Mouse (Mus musculus) left cerebral cortex, postnatal 25 days (tissue): ENCODE data around the gene Epc2. TPM values are rescaled to one million over a fixed set of nuclear protein-coding genes. Genes with fewer than 3 reads are reported as not detected.

Source experiments
- DNase-seq, 2 experiments: peaks; one replicate each; pipeline ENCODE4 v3.0.0; 2022; ENCODE audit warnings: low spot score in 2 of 2, mixed read lengths in 1 of 2
- intact Hi-C: fragments of 180-260 bp; cut with DNase I; formaldehyde crosslinking; loops from one replicate; pipeline ENCODE4 v1.15.1; 2025
- total RNA-seq, 2 experiments: library from RNA; stranded (reverse); gene quantifications; 2 replicates each; pipeline ENCODE4 v1.2.3; 2021

Epc2 gene
- 10 to 100 TPM; 53.1 to 59.2 TPM for total RNA-seq

DNA sequence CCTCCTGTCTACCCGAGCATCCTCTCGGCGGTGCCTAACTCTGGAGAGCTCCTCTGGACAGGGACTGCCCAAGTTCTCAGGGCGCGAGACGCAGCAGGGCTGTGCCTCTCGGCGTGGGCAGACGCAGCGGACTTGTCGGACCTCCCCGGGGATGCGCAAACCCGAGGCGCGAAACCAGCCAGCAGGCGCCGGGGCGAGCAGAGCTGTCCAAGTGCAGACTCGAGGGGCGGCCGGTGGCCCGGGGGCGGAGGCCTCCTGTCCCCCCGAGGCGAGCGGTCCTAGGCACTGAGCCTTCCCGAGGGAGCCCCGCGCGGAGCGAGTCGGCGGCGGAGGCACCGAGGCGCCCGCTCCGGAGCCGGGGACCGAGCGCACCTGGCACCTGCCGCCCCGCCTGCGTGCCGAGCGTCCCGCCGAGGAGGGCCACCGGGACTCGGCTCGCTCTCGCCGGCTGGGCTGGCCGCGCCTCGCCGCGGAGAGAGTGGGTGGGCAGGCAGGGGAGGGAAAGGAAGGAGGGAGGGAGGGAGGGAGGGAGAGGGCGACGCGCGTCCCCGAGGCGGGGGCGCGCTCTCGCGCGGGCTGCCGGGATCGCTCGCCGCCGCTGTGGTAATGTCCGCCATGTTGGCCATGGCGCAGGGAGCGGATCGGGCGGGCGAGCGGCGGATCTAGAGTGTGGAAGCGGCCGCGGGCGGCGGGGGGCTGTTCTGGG is at the start of gene Epc2:
TSS of gene Epc2 (plus strand) at position 556 of the 706 bp plus-strand sequence.
- DNase-seq: peak; percentile 79 to 85
- intact Hi-C loops: loop anchor here (5.0 to 10.0 kb wide), 3 partner anchors 261 to 824 kb away; partner anchors contain the start of gene Mbd5

DNA sequence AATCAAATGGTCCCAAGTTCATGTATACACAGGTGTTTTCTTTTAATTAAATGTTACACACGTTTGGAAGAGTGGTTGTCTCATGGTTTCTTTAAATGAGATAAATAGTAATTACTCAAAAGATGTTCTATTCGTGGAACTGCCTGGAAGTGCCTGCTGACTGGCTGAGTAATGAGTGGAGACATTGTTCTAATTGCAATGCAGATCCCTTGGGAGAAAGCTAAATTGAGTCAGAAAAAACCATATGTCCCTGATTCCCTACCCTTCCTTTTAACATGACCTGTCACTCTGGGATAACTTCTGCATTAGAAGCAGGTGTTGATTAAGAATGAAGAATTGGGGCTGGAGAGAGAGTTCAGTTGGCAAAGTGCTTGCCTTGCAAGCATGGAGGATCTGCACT is 45.3 kb upstream of the Epc2 start:
- intact Hi-C loops: no loop called here
- DNase-seq: no peak

DNA sequence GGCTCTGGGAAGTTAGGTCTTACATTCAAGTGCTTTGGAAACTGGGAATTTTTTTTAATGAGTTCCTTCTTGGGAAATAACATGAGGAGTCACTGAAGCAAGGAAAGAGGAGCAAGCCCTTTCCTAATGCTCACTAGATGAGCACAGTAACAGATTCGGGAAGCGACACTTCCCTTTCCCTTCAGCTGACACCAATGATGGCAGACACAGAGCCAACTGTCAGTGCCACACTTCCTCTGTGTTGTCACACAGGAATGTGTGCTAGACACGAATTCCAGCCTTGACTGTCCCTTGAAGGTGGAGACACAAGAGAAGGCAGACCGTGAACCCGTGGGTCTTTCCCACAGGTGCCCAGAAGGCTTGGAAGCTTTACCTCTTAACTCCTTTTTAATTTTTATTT is 39.6 kb upstream of the Epc2 start:
- no peak for DNase-seq
- intact Hi-C loops: no loop called here

DNA sequence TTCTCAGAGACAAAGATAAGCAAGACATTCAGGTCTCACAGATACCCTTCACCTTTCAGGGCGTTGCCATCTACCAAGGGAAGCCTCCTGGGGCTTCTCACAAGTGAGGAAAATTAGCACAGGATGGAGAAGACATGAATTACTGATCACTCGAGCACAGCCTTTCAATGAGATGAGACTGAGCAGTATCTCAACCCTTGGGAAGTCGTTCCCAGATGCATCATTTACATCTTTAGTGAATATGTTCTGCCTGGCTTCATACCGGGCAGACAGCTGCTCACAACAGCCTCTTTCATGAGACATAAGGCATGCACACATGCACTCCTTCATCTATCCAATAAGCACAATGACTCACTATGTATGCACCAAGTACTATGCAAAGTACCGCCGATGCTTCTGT is 38.7 kb upstream of the Epc2 start:
- peak in 1 of 2 experiments; percentile 20 for DNase-seq

DNA sequence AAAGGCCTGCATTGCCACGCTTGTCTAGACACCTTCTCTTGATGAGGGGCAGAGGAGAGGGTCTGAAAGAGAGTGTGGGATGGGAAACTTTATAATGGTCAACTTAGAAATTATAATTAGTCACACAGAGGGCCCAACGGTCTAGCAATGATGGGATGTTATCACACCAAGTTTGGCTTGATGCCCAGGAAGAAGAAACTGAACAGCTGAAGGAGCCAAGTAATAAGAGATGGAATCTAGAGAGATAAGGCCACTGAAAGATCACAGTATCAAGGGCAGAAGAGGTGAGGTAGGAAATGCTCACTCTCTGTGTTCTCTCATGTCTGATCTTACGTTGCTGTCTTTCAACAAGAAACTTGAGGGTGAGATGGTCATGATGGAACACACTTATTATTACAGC is 35.4 kb upstream of the Epc2 start:
- DNase-seq: no peak
- intact Hi-C loops: no loop called here

More for the DNA sequence above, 38.7 kb upstream of the Epc2 start:
- intact Hi-C loops: no loop called here

DNA sequence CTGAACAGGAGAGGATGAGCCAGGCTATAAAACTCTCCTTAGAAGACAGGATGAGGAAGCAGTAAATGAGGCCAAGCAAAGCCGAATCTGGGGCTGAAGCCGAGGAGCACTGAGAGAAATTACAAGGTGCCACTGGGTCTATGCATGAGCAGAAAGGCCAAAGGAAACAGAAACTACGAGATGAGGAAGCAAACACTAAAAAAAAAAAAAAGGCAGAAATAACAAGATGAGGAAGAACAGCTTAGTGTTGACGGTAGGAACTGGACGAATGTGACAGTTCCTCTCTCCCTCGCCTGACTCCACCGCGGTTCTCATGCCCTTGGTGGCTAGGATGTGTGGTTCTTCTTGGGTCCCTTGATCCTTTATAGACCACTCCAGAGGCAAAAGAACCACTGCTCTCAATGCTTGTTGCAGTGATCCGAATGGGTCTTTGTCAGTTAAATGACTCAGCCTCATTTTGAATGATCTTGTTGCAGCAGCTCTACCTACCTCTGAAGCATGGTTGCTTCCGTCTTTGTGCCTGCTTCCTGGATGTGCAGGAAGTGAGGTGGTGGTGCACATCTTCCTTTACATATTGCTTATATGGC is 34.2 kb upstream of the Epc2 start:
- intact Hi-C loops: no loop called here

DNA sequence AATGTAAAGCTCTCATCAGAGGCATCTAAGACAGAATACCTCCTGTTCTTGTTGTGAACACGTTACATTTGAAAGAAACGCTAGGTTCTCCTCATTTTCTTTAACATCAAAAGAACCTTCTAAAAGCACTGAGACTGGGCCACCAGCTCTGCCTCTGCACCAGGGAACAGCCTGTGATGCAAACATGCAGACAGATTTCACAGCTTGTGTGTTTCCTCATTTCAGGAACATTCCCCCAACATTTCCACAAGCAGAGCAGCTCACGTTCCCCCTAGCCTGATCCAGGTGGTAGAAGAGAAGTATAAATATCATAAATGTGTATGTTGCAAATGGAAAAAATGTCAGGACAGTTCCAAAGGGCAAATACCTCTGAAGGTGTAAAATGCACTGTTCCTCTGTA is 30.9 kb upstream of the Epc2 start:
- intact Hi-C loops: no loop called here
- peak; percentile 7 to 9 for DNase-seq

More for the DNA sequence above, 34.2 kb upstream of the Epc2 start:
- DNase-seq: peak in 1 of 2 experiments; percentile 24

DNA sequence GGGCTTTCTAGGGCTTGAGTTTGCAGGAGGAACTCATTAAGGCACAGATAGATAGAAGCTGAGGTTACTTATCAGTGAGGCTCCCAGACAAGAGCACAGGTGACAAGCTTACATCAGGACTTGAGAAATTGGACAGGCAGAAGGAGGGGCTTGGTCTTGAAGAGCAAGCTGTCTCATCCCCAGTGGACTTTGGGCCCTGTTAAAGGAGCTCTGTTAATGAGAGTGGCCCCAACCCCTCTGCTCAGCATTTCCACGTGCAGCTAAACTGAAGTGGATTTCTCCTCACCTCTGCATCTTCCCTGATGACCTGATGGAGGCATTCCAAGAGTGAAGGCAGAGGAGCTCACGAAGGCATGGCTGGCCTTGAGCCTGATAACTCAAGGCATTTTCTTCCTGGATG is 27.4 kb upstream of the Epc2 start:
- intact Hi-C loops: no loop called here
- DNase-seq: no peak

DNA sequence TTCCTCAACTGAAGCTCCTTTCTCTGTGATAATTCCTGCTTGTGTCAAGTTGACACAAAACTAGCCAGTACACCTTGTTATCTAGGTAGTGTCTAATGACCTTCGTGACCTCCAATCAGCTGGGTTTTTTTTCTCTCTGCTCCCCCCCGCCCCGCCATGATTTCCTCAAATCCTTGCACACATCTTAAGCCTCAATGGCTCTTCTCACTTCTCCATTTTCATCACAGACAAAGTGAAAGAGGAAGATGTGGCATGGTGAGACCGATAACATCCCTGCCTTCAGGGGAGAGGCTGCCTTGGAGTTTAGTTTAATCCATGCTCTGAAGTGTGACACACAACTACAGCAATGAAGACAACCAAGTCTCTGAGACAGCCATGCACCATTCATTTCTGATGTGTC is 26.5 kb upstream of the Epc2 start:
- intact Hi-C loops: no loop called here
- DNase-seq: no peak

DNA sequence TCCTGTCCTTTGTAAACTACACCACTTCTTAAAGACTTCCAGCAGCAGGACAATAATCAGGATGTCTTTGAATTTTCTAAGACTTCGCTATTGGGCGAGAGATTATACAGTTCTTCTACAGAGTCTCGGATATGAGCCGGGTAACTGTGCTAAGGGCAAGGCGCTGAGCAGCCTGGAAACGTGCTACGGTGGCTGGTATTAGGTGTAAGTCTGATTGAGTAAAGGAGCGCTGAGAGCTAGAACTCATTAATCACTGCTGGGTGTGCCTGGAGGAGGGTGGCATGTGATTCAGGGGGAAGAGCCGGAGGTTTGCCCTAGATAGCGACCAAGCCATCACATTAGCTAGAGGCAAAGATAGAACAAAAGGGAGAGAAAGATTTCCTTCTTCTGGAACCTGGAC is 25.1 kb upstream of the Epc2 start:
- intact Hi-C loops: no loop called here
- DNase-seq: no peak

DNA sequence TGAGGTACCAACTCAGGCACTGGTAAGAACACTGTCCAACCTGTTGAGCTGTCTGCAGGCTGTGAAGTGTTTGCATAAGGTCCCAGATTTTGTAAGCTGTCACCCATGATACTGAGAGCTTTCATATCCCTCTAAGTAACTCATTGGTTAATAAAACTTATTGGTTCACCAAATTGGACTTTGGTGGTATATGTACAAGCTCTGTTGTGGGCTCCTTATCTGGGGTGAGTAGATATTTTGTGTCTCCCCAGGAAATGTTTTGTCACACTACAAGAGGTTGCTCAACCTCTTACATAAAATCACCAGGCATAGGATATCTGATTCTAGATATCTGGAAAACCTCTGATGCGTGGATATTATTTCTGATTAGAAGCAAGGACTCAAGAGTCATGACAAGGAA is 20.3 kb upstream of the Epc2 start:
- DNase-seq: no peak
- intact Hi-C loops: no loop called here

DNA sequence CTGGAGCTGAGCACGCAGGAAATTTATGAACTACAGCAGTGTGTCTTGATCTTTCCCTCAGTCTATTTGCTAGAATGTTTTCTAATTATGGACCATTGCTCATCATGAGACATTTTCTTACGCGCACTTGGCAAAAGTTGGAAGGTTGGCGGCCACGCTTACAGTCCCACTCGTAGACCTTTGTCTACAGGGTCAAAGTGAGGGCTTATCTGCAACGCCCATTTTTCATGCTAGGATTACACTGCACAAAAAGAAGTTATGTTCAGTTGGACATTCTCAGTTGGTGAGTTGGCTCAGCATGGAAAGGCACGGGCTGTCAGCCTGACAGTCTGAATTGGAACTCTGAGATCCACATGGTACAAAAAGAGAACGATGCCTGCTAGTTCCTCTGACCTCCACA is 18.1 kb upstream of the Epc2 start:
- intact Hi-C loops: no loop called here
- DNase-seq: no peak

DNA sequence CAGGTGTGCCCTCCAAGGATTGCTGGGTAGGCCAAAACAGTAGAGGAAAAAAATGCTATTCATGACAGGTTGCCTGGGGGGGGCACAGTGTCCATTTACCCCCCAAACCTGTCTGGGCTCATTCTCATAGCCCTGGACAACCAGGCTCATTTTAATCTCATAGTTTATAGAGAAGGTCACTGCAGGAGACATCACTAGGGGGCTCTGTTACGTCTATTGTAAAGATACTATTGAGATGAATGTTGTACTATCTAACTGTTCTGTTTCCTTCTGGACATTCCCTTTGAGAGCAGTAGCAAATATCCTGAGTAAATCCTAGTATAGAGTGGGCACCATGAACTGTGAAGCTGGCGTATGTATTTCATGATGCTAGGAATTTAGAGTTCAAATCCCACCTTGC is 5.0 kb upstream of the Epc2 start:
- no peak for DNase-seq

DNA sequence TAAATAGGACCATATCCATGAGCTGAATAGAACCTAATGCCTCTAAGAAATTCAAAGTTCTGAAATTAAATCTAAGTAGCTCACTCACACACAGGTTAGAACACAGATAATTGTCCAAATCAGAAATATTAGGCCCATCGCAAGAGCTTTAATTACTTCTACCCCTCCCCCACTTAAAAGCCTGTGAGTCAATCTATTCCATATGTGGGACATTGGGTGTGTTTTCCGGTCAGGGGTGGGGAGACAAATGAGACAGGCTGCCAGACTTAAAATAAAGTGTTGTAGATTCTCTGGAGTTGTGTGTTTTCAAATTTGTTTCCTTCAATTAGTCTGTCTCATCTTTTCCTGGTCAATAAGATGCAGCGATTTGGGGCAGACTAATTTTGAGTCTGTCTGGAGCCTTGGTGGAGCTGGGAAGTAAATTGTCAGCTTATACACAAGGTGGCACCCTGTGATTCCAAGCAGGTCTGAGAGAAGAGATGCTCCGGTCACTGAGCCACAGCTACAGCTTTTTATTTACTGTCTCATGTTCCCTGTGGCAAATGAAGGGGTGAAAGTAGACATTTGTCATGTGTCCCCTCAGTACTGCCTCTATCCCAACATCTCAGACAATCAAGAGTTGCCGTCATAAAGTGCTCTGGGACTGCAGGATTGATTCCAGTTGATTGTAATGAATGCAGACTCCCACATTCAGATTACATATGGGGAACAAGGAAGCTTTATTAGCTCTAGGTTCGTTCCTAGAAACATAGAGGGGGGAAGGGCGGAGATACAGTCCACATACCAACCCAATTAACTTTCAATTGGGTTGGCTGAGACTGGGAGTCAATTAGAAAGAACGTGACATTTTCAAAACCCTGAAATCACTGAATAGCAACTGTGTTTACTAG is 3.5 kb upstream of the Epc2 start:
- intact Hi-C loops: loop anchor here (2.0 kb wide), 1 partner anchor 287 kb away; no protein-coding TSS in a partner anchor
- peak; percentile 23 to 29 for DNase-seq

More for the DNA sequence above, 5.0 kb upstream of the Epc2 start:
- intact Hi-C loops: no loop called here

DNA sequence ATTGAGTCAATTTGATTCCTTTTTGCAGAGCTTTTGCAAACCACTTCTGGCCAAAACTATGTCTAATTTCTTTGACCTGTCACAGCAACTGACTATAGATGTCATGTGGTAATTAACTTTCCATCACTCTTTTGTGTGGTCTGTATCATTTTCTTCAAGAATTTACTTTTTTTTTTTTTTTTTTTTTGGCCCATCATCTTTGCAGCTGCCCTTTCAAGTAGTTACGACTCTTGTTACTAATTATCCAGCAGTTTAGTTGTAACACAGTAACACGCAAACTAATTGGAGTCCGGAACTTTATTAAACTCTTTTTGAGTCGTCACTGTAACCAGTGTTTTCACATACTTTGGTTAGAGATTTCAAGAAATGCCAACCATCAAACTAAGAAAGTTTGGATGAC is 819 bp upstream of the Epc2 start:
- DNase-seq: no peak
- intact Hi-C loops: loop anchor here (5.0 to 10.0 kb wide), 3 partner anchors 262 to 824 kb away; partner anchors contain the start of gene Mbd5

DNA sequence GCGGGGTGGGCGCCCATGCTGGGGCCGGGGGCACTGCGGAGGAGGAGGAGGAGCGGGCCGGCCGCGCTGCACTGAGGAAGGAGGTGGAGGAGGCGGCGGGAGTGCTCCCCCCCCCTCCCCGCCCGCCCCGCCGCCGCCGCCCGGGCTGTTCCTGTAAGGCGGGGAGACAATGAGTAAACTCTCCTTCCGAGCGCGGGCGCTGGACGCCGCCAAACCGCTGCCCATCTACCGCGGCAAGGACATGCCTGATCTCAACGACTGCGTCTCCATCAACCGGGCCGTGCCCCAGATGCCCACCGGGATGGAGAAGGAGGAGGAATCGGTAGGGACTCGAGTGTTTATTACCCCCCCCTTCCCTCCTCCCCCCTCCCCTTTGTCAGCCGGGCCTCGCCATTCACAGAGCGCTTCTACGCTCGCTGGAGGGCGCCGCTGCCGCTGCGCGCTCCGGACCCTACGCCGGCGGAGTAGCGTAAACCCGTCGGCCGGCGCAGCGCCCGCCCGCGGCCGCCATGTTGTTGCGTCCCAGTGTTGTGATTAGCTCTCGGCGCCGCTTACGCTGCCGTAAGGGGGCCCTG is 438 bp downstream of the Epc2 start:
- intact Hi-C loops: loop anchor here (2.0 to 10.0 kb wide), 5 partner anchors 69 to 823 kb away; partner anchors contain the start of genes Kif5c and Mbd5
- peak; percentile 97 for DNase-seq

DNA sequence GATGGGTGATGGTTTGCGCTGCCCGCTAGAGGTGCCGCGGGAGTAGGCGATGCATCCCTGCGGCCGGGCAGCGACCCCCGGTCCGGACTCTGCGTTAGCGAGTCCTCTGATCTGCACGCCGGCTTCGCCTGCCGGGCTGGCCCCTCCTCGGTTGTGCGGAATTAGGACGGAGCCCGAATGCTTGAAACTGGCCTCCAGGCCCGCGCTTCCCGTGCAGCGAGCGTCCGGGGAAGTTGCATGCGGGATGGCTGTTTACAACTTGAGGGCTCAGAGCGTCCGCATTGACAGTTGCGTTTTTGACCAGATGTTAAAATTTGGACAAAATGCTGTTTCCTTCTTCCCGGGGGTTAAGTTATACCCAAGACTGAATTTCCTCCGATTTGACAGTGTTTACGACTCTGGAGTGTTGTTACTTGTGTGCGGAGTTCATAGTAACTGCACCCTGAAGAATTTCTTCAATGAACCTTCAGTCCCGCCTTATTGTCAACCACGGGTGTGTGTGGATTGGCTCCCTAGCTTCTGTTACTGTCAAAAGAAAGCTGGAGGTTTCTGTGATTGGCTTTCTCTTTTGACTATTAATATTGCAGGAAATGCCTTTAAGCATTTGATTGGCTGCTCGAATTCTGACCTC is 1.3 kb downstream of the Epc2 start:
- intact Hi-C loops: loop anchor here (2.0 to 10.0 kb wide), 5 partner anchors 68 to 822 kb away; partner anchors contain the start of genes Kif5c and Mbd5
- DNase-seq: peak; percentile 71 to 89

DNA sequence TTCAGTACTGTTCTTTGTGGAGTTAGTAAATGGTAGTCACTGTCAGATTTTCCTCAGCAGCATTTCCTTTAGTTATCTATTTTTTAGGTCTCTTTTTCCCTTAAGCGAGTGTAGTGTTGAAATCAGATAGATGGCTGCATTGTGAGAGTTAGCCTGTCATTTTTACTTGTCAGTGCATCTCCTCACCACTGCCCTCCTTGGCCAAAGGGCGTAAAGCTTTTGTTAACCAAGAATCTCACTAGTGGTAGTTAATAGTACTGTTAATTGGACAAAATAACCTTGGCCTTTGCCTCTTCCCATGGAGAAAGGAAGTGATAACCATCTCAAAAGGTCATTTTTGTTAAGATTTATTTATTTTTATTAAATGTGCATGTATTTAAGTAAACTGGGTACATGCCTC is 6.5 kb downstream of the Epc2 start:
- DNase-seq: no peak
- intact Hi-C loops: loop anchor here (10.0 kb wide), 1 partner anchor 817 kb away; no protein-coding TSS in a partner anchor

DNA sequence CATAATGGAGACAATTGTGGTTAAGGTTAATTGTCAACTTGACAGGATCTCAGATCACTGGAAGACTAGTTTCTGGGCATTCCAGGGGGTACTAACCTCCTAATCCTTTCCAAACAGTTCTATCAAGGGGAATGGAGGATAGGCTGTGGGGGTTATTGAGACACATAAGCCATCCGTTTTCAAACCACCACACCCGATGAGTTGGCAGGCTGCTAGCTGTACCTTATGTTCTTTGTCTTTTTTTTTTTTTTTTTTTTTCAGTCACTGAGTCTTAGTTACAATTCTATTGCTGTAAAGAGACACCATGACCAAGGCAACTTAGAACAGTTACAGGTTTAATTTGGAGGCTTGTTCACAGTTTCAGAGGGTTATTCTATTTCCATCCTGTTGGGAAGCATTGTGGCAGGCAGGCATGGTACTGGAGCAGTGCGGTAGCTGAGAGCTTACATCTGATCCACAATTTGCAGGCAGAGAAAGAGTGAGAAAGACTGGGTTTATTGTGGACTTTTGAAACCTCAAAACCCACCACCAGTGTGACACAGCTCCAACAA is 14.5 kb downstream of the Epc2 start:
- intact Hi-C loops: no loop called here
- DNase-seq: peak in 1 of 2 experiments; percentile 55
